8 mouse cellular contexts compared by ENCODE assay signal in the genomic region with DNA sequence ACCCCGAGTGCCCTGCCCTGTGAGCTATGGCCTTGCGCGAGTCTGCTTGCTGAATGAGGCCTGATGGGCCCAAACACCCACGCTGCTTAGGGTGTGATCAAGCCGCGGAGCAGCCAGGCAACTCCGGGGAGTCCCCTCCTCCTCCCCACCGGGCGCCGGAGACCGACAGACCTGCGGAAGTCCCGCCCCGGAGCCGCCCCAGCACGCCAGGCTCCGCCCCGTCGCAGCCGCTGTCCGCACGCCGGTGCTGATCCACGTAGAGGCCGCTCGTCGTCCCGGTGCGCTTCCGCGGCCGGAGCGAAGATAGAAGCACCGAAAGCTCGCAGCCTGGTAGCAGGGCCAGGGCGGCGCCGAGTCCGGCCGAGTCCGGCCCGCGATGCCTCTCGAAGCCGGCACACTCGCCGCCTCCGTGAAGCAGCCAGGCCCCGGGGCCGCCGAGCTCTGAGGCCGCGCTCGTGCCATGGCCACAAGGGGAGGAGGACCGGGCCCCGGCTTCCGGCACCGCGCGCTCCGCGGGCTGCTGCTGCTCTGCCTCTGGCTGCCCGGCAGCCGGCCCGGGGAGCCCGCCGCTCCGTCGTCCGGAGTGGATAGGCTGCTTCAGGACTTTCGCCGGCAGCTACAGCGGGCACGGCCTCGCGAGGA. TPM values are rescaled to one million over a fixed set of nuclear protein-coding genes. Genes with fewer than 3 reads are reported as not detected.
DNase-seq lines count a peak whose midpoint lies in the region; ATAC-seq and TF ChIP-seq lines count a peak whose summit lies in the region.

Lrp11 (plus strand) TSS at position 209 of the 642 bp plus-strand sequence.

- H3K9me3 ChIP-seq in kidney, embryonic 15.5 days (replicated peaks), result no peaks in the 10 kb centered on the region

- DNase-seq in A20 (ENCODE audit: low read depth, low spot score), result peak; percentile 96
- DNase-seq in heart, adult 9 months (ENCODE audit: low spot score in 2 of 2), result peak; percentile 83 to 87
- peak; percentile 89 for DNase-seq in liver
- DNase-seq in spleen, postnatal 4 days (ENCODE audit: low spot score in 2 of 2), result peak; percentile 87 to 96

- TF ChIP-seq POLR2A in bone marrow macrophage, adult 2 months (IDR thresholded peaks at IDR 0.05; ENCODE audit: borderline replicate concordance, low read depth, low read length), result no peak
- TF ChIP-seq POLR2A in embryonic fibroblast, embryonic 13.5 days (IDR thresholded peaks at IDR 0.05; ENCODE audit: low read depth, low read length), result peak; percentile 88

- H3K36me3 ChIP-seq in kidney, embryonic 15.5 days, result no peaks in the 10 kb centered on the region

- peak within 1 kb of the TSS; percentile 43 for H3K9ac ChIP-seq in kidney, embryonic 15.5 days

- H3K27me3 ChIP-seq in kidney, embryonic 15.5 days, result peaks cover 29% of the 10 kb centered on the region

- under 1% methylated on average over 76 of the region's 76 CpGs for WGBS in kidney, embryonic 15.5 days

- peak within 1 kb of the TSS; percentile 68 for H3K4me3 ChIP-seq in bone marrow macrophage, adult 2 months (ENCODE audit: insufficient read depth, low read length)
- peak within 1 kb of the TSS; percentile 55 for H3K4me3 ChIP-seq in embryonic fibroblast, embryonic 13.5 days (ENCODE audit: insufficient read depth, low read length)
- H3K4me3 ChIP-seq in kidney, embryonic 15.5 days (replicated peaks), result peak within 1 kb of the TSS; percentile 69

- TF ChIP-seq CTCF in bone marrow macrophage, adult 2 months (IDR thresholded peaks at IDR 0.05; ENCODE audit: low read depth, low read length), result no peak
- TF ChIP-seq CTCF in embryonic fibroblast, embryonic 13.5 days (IDR thresholded peaks at IDR 0.05; ENCODE audit: borderline replicate concordance, insufficient read depth, low read length), result no peak

- H3K4me1 ChIP-seq in bone marrow macrophage, adult 2 months (ENCODE audit: control insufficient read depth, insufficient read depth, low read length), result no peaks in the 10 kb centered on the region
- H3K4me1 ChIP-seq in embryonic fibroblast, embryonic 13.5 days (ENCODE audit: control insufficient read depth, insufficient read depth, low read length), result peaks cover 4% of the 10 kb centered on the region; the same call in 1 of the 2 replicates
- H3K4me1 ChIP-seq in kidney, embryonic 15.5 days, result peaks cover 10% of the 10 kb centered on the region

- H3K4me2 ChIP-seq in kidney, embryonic 15.5 days, result peak within 1 kb of the TSS; percentile 99

- H3K27ac ChIP-seq in bone marrow macrophage, adult 2 months (ENCODE audit: insufficient read depth, low read depth, low read length), result peak within 1 kb of the TSS; percentile 11
- peak within 1 kb of the TSS; percentile 18; the same call in 1 of the 2 replicates for H3K27ac ChIP-seq in embryonic fibroblast, embryonic 13.5 days (ENCODE audit: insufficient read depth, low read length)
- H3K27ac ChIP-seq in kidney, embryonic 15.5 days, result no peak within 1 kb of the TSS

- ATAC-seq in kidney, embryonic 15.5 days (replicated peaks; ENCODE audit: low FRiP score), result peak; percentile 97
- ATAC-seq in monocyte, adult 5-6 weeks (replicated peaks; ENCODE audit: insufficient number of reproducible peaks, low FRiP score, low TSS enrichment, poor library complexity, severe bottlenecking), result peak; percentile 92

RNA-seq across cellular contexts. Expression of gene Lrp11, which starts in this region (rescaled TPM):
- polyA plus RNA-seq in bone marrow macrophage, adult 2 months (2012; ENCODE audit: insufficient read depth, insufficient read length, missing spikeins), result 2.9 and 3.8 TPM in 2 replicates
- polyA plus RNA-seq in embryonic fibroblast, embryonic 13.5 days (2011; ENCODE audit: insufficient read length, low read depth, missing spikeins), result 9.0 and 12.2 TPM in 2 replicates
- 1.8 and 2.4 TPM in 2 replicates for polyA plus RNA-seq in kidney, embryonic 15.5 days (2015; fragmentation: Nextera tagmentation; extraction: Ambion mirVana)
- 0.10 to 1.9 TPM in 2 of 3 replicates, not detected in the other for total RNA-seq in monocyte, adult 5-6 weeks (2017)
